Mouse (Mus musculus): ENCODE results near the gene Topbp1. TPM values are rescaled to one million over a fixed set of nuclear protein-coding genes. Genes with fewer than 3 reads are reported as not detected.
"Not testable (repeated sequence)": the region's sequence is repeated elsewhere in the genome, so short reads cannot be mapped to it uniquely, and the experiment has no call there.

Gene Topbp1
- total RNA-seq, 2 experiments from 2014 or later = 9.0 to 13.4 TPM

GRCm38 (mm10) chr9:103348791-103349190, 43.8 kb downstream of the Topbp1 start:
- DNase-seq = no peak

GRCm38 (mm10) chr9:103353500-103354260, 48.7 kb downstream of the Topbp1 start:
- not testable (repeated sequence) for DNase-seq

DNA sequence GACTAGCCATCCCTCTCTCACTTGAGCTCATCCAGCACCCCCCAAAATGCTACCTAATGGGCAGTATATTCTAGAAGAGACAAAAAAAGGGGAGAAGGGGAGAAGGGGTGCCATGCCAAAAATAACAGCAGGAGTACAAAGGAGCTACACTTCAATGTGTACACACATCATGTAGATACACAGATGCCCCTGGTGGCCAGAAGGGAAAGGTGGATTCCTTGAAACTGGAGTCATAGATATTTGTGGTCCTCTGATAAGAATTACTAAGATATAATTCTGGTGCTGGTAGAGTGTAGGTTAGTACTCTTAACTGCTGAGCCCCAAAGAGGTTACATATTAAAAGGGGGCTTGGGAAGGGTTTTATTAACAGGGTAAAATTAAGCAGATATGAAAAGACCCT, 52.9 kb downstream of the Topbp1 start:
- no peak for DNase-seq

GRCm38 (mm10) chr9:103358545-103358944, 53.5 kb downstream of the Topbp1 start:
- DNase-seq = no peak

DNA sequence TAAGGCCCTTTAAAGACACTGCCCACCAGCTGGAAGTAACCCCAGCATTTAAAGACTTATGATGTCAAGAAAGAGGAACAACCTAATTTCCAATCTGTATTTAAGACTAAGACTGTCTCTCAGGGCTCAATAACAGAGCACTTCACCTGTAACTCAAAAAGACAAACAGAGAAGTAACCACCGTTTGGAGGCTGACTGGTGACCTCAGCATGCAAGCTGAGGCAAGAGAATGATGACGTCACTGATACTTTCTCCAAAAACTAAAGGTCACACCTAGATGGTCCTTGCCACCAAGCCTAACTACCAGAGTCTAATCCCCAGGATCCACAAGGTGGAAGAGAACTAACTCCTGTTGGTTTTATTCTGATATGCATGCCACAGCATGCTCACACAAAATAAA, 55.6 kb downstream of the Topbp1 start:
- DNase-seq = no peak

DNA sequence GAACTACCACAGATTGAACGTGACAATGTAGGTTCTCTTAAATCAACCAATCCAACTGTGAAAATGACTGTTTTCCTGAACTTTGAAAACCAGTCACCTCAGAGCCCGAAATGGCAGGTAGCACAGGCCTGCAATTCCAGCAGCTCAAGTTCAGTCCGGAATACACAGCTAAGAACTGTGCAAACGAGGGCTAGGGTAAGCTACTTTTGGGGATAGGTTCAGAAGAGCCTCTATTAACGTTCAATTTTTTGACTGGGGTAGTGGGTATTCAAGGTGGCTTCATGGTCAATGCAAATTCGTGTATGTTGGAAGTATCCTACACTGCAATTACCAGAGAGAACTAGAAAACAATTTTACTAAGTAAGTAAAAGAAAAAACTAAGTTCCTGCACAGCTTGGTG, 58.1 kb downstream of the Topbp1 start:
- no peak for DNase-seq

DNA sequence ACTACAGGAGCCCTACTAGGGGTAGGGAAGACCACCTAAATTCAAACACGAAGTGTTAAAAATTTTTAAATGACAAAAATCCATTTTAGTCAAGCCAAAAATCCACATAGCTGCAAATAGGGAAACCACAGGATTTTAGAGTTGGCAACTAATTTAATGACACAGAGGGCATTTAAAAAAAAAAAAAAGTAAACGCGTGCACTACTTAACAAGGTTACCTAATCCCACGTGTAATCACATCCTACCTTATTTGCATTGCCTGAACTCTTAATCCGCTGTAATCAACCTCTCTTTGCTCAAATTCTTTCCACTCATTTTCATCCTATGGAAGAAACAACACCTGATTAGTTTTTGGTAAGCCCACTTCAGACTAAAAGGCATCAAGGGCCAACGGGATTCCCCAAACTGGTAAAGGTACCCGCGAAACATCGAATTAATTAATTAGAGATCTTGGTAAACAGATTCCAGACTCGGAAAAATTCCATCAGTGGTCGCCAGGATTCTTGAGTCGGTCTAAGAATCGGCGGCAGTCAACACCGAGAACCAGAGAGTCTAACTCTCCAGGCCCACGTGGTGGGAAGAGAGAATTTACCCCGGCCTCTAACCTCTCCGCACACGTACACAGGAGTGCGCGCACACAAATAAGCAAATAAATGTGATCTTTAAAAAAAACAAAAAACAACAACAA, 58.9 kb downstream of the Topbp1 start:
- peak in 1 of 2 experiments; percentile 44 for DNase-seq

- DNase-seq = peak; percentile 78 to 79
Measured at GRCm38 (mm10) chr9:103364601-103365289, 59.7 kb downstream of the Topbp1 start.

DNA sequence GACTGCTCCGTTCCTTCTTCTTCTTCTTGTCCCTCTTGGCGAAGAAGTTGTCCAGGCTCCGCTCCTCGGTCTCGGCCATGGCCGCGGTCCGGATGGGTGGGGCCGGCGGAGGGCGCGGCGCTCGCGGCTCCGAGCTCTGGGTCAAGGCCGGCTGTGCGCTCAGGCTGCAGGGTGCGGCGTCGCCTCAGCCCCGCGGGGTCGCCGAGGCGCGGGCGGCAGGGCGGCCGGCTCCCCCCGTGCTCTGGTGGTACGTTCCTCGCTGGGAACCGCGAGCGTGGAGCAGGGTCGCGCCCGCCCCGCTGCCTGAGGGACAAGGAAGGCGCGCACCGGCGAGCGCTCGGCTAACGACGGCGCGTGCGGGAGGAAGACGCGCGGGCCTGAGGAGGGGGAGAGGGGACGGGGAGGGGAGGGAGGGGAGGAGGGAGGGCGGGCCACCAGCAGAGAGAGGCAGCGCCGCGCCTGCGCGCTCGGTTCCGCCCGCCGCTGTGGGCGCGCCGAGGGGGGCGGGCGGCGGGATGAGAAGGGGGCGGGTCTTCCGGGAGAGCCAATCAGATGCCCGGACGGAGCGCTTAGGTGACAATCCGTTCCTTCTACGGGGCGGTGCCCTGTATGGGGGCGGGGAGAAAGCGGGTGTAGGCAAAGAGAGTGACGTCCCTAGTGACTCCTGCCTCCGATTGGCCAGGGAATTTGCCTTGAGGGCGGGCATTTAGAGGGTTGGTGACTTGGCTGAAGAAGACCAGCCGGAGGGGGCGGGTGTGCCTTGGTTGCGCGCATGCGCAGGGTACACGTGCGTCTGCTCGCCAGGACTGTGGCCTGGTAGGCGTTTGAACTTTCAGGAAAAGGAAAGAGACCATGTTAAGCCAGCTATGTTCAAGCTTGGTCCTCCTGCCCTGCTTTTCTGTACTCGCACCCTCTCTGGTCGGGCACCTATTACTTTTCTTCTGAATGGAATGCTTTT, 60.6 kb downstream of the Topbp1 start, which contains the start of gene Cdv3:
TSS of gene Cdv3 (minus strand) at position 551 of the 958 bp plus-strand sequence.
- peak; percentile 99 to 100 for DNase-seq

GRCm38 (mm10) chr9:103366356-103366755, 61.3 kb downstream of the Topbp1 start:
- no peak for DNase-seq

- DNase-seq = no peak
Measured at GRCm38 (mm10) chr9:103369951-103370350, 64.9 kb downstream of the Topbp1 start.

DNA sequence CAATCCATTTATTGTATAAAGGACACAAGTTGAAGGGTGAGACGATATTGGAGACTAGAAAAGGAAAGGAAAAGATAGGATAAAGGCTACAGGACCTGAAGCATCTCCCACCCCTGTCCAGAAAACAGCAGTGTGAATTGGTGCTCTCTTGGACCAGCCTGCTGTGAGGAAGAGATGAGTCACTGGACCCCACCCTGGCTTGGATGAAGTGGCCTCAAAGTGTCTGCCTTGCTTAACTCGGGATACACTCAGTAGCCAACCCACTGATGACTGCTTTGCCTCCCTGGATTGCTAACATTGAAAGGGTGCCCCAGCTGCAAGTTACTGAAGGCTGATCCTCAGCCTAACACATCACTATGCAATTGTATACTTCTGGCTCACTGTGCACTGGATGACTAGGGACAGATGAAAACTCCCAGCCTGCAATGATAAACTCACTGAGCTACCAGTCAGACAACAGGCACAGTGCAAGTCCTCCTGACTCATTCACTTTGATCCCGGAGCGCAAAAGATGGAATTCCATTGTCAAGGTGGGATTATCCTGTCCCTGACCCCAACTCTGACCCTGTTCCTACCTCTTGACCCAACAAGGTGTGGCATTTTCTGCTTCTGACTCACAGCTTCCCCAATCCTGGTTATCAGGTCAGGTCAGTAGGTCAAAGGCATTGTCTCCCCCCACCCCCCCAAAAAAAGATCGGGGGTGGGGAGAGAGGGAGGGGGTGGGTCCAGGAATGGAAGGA, 67.4 kb downstream of the Topbp1 start:
- peak in 1 of 2 experiments; percentile 30 for DNase-seq

- no peak for DNase-seq
Measured at GRCm38 (mm10) chr9:103376346-103377320, 71.6 kb downstream of the Topbp1 start.

GRCm38 (mm10) chr9:103378686-103379085, 73.7 kb downstream of the Topbp1 start:
- no peak for DNase-seq

GRCm38 (mm10) chr9:103379199-103379598, 74.2 kb downstream of the Topbp1 start:
- no peak for DNase-seq

GRCm38 (mm10) chr9:103380566-103380965, 75.6 kb downstream of the Topbp1 start:
- no peak for DNase-seq

DNA sequence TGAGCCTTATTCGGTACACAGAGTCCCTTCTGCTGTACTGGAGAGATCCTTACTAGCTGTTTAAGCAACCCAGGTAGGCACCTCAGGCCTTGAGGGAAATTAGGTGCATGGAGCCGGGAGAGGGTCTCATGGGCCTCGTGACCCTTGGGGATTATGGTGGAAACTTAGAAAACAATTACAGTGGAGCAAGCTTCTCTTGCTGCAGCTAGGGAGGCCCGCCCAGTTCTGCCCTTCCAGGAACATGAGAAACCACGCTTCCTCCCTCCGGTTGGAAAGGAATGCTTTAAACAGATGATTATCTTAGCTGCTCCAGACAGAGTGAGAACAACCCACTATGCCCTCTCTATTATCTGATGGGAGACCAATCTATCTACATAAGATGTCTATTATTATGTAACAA, 78.0 kb downstream of the Topbp1 start:
- DNase-seq = no peak

DNA sequence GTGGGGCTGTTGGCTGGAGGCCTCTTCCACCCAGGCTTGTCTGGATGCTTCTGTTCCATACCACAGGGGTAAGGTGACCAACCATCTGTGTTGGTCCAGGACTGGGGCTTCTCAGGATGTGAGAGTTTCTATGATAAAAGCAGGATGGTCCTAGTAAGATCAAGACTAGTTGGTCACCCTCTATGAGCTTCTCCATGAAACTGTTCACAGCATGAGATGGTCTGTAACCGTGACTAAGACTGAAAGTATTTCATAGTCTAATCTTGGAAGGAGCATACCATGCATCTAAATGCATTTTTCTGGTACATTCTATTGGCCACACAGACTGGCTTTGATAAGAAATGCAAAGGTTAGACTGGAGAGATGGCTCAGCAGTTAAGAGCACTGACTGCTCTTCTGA, 78.6 kb downstream of the Topbp1 start:
- no peak for DNase-seq

DNA sequence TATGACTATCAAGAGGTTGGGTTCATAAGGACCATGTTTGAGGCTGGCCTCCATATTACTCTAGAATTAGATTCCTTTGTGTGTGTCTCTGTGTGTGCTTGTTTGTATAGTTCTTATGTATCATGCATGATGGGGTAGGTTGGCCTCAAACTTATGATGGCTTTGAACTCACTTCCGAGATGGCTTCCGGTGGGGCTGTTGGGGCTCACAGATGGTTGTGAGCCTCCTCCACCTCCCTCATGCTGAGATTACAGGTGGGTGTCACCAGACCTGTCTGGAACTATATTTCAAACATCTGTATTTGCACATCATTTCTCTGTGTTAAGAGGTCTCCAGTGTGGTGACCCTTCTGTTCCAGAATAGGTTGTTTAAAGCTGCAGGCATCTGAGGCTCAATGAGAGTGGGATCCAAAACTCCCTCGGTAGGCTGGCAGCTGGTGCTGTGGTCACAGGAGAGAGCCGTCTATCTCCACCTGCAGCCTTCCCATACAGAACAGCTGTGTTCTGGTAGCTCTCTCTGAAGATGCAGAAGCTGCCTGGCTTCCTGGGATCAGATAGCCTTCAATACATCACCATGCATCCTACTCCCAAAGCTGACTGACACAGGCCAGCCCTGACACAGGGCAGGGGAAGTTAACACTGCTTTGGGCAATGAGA, 79.3 kb downstream of the Topbp1 start:
- DNase-seq = no peak
